Mouse (Mus musculus): ENCODE results near the gene Rheb. TPM values are rescaled to one million over a fixed set of nuclear protein-coding genes. Genes with fewer than 3 reads are reported as not detected.

The Rheb gene
- 7.4 and 13.7 TPM in 2 replicates for polyA plus RNA-seq (2012; rRNA removed)

DNA sequence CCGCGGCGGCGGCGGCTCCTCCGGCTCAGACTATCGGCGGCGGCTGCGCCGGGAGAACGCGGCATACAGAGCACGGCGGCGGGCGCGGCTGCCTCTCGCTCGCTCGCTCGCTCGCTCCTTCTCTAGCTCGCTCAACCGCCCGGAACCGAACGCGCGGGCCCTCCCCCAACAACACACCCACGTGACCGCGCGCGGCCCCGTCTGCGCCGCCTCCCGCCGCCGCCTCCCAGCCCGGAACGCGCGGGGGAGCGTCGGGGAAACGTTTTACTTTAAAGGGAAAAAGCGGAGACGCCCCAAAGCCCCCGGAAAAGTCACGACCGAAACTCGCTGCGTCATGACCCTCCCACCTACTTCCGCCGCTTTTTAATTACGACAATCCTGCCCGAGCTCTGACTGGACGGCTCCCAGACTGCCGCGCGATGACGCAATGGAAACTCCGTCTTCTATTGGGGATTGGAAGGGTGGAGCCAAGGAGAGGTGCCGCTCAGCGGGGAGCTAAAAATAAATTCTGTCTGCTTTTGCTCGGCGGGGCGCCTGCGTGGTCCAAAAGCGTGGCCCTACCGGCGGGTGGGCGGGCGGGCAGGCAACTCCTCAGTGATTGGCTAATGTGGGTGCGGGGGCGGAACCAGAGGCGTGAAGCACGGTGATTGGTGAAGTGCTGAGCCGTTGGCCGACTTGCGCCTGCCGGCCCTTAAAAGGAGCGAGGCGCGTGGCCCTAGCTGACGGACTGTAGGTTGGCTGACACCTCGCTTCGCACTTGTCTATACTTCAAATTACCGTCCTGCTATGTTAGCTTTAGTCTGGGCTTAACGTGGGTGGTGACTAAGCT, at the start of gene Rheb:
Gene Rheb, minus strand, starts transcription at position 351 of the 829 bp plus-strand sequence.

DNA sequence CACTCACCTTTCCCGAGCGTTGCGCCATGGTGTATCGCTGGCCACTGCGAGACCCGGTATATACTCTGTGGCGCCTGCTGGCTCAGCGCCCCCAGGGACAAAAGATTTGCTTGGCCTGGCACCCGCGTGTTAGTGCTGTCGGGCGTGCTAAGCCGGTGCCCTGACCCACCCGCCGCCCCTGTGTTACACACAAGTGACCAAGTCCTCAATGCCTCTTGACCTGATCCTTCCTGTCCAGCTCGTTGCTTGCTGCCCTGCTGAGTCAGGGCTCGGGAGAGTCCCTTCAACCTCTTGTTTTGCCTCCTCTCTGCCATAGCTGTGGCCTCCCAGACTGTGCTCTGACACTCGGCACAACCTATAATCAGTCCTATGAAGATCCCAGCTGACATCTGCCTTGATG, 84.6 kb downstream of the Rheb start, which contains the start of gene Crygn:
Gene Crygn, minus strand, starts transcription at position 193 of the 400 bp plus-strand sequence.

Other genes starting within 250 kb of the Rheb start
- 39.3 and 74.8 TPM in 2 replicates for gene Smarcd3, start 218.2 kb downstream of the Rheb start, polyA plus RNA-seq (2012; rRNA removed)
- gene Nub1, start 157.1 kb downstream of the Rheb start, polyA plus RNA-seq (2012; rRNA removed): 15.9 and 19.1 TPM in 2 replicates
- 0.51 and 0.68 TPM in 2 replicates for gene Wdr86, start 111.9 kb downstream of the Rheb start, polyA plus RNA-seq (2012; rRNA removed)
- not detected in 2 replicates for gene Crygn, start 84.6 kb downstream of the Rheb start, polyA plus RNA-seq (2012; rRNA removed)